Comparison of ENCODE assay signal across 29 mouse cellular contexts in the genomic region with DNA sequence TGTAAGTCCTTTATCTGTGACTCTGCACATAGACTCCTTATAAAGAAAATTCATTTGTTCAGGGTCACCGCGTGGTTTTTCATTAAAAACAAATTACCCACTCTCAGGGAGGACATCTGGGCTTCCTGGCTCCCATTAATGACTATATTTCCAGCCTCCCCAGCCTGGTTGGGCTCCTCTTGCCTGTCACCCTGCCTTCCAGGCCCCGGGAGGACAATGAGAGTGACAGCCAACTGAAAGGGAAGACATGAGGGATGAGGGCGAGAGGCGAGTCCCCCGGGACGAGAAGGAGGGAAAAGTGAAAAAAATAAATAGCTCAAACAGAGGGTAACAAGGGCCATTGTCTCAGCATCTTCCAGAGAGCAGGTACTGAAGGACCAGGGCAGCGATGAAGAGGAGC.
DNase-seq lines count a peak whose midpoint lies in the region; ATAC-seq and TF ChIP-seq lines count a peak whose summit lies in the region.
"Had no signal": no experiment of that assay in that cellular context is flagged by ENCODE, and none has a peak within 500 bp of the region (broad histone marks: within the 10 kb centered on the region; RNA-seq: fewer than 3 reads in every experiment).

No protein-coding gene starts in this region.

- 22% methylated on average over 8 of the region's 8 CpGs for WGBS in hindbrain, embryonic 12.5 days
- WGBS in hindbrain, postnatal 0 days: 24% methylated on average over 8 of the region's 8 CpGs
- 59% methylated on average over 8 of the region's 8 CpGs for WGBS in lung, postnatal 0 days

- H3K4me3 ChIP-seq in hindbrain, embryonic 12.5 days: no peak overlapping the region
- H3K4me3 ChIP-seq in hindbrain, postnatal 0 days (ENCODE audit: low read length): no peak overlapping the region
- no peak overlapping the region for H3K4me3 ChIP-seq in lung, postnatal 0 days (ENCODE audit: low read depth, low read length)
- H3K4me3 ChIP-seq: embryonic facial prominence, embryonic 12.5 days; gastrocnemius, adult 2 months; heart, adult 2 months; heart, embryonic 13.5 days; kidney, embryonic 15.5 days; limb, embryonic 12.5 days; liver, embryonic 15.5 days; midbrain, embryonic 13.5 days had no signal

- no peak overlapping the region for H3K9ac ChIP-seq in hindbrain, embryonic 12.5 days
- no peak overlapping the region for H3K9ac ChIP-seq in hindbrain, postnatal 0 days (replicated peaks; ENCODE audit: low read length)
- no peak overlapping the region for H3K9ac ChIP-seq in lung, postnatal 0 days (replicated peaks; ENCODE audit: low read depth)
- H3K9ac ChIP-seq: embryonic facial prominence, embryonic 12.5 days; heart, embryonic 13.5 days; kidney, embryonic 15.5 days; limb, embryonic 12.5 days; liver, embryonic 15.5 days; lung, embryonic 14.5 days; midbrain, embryonic 13.5 days had no signal

- no peak for DNase-seq in hindbrain, postnatal 0 days (ENCODE audit: low spot score)
- DNase-seq in embryo, embryonic 10 days (ENCODE audit: low spot score): peak; percentile 45
- DNase-seq in embryo, embryonic 9.5 days (ENCODE audit: extremely low spot score): peak; percentile 20
- DNase-seq in retina, postnatal 1 day: peak; percentile 41
- no peak for DNase-seq in lung, postnatal 0 days (ENCODE audit: low spot score)
- no peak for DNase-seq in thymus, postnatal 36 days
- DNase-seq: adrenal gland, postnatal 14 days; cerebellum, adult 11-12 months; cerebellum, adult 9-11 months; gastrocnemius, adult 2 months; gastrocnemius, postnatal 36 days; heart, adult 2 months; heart, postnatal 10 days; kidney, adult 18-20 months; kidney, postnatal 25 days; lung, embryonic 14.5 days; right cerebral cortex, postnatal 4 days; thymus, adult 18-20 months; thymus, postnatal 4 days had no signal

- 0 out of 2 replicates have a peak overlapping the region, but pooled peaks have one; percentile 3 for H3K4me2 ChIP-seq in hindbrain, embryonic 12.5 days (replicated peaks)
- no peak overlapping the region for H3K4me2 ChIP-seq in hindbrain, postnatal 0 days (ENCODE audit: low read depth, low read length)
- no peak overlapping the region for H3K4me2 ChIP-seq in lung, postnatal 0 days (replicated peaks; ENCODE audit: low read depth, low read length)
- H3K4me2 ChIP-seq: embryonic facial prominence, embryonic 12.5 days; heart, embryonic 13.5 days; kidney, embryonic 15.5 days; limb, embryonic 12.5 days; liver, embryonic 15.5 days; lung, embryonic 14.5 days; midbrain, embryonic 13.5 days had no signal

- H3K9me3 ChIP-seq in hindbrain, embryonic 12.5 days (replicated peaks): no peaks in the 10 kb centered on the region
- no peaks in the 10 kb centered on the region for H3K9me3 ChIP-seq in hindbrain, postnatal 0 days (ENCODE audit: low read length)
- no peaks in the 10 kb centered on the region for H3K9me3 ChIP-seq in lung, postnatal 0 days (ENCODE audit: low read length)
- H3K9me3 ChIP-seq: embryonic facial prominence, embryonic 12.5 days; heart, embryonic 13.5 days; kidney, embryonic 15.5 days; limb, embryonic 12.5 days; liver, embryonic 15.5 days; midbrain, embryonic 13.5 days had no signal

- no peak for TF ChIP-seq EP300 in lung, postnatal 0 days (IDR thresholded peaks at IDR 0.05)

- ATAC-seq in hindbrain, embryonic 12.5 days (ENCODE audit: low FRiP score): no peak
- ATAC-seq in hindbrain, postnatal 0 days: no peak
- ATAC-seq in lung, postnatal 0 days: no peak
- ATAC-seq: CD4-positive, CD25-positive, alpha-beta regulatory T cell, adult 4 months; forebrain, embryonic 16.5 days; midbrain, embryonic 13.5 days had no signal

- H3K27ac ChIP-seq in hindbrain, embryonic 12.5 days: peak overlapping the region; percentile 70
- no peak overlapping the region for H3K27ac ChIP-seq in hindbrain, postnatal 0 days
- no peak overlapping the region for H3K27ac ChIP-seq in lung, postnatal 0 days (ENCODE audit: low read length)
- H3K27ac ChIP-seq: embryonic facial prominence, embryonic 12.5 days; gastrocnemius, adult 2 months; heart, adult 2 months; heart, embryonic 13.5 days; kidney, embryonic 15.5 days; limb, embryonic 12.5 days; liver, embryonic 15.5 days; midbrain, embryonic 13.5 days; stomach, postnatal 0 days had no signal

- H3K27me3 ChIP-seq in hindbrain, embryonic 12.5 days: peaks cover 35% of the 10 kb centered on the region
- peaks cover 13% of the 10 kb centered on the region; the same call in 1 of the 2 replicates for H3K27me3 ChIP-seq in hindbrain, postnatal 0 days (ENCODE audit: insufficient read depth, low read length)
- H3K27me3 ChIP-seq in lung, postnatal 0 days (replicated peaks; ENCODE audit: insufficient read depth, low read length): no peaks in the 10 kb centered on the region

- peaks cover 37% of the 10 kb centered on the region for H3K4me1 ChIP-seq in hindbrain, embryonic 12.5 days
- peaks cover 18% of the 10 kb centered on the region for H3K4me1 ChIP-seq in hindbrain, postnatal 0 days (ENCODE audit: insufficient read depth, low read length)
- no peaks in the 10 kb centered on the region for H3K4me1 ChIP-seq in lung, postnatal 0 days (ENCODE audit: insufficient read depth, low read depth, low read length)
- H3K4me1 ChIP-seq: liver, embryonic 15.5 days had no signal

- no peaks in the 10 kb centered on the region for H3K36me3 ChIP-seq in hindbrain, embryonic 12.5 days
- no peaks in the 10 kb centered on the region for H3K36me3 ChIP-seq in hindbrain, postnatal 0 days (ENCODE audit: insufficient read depth, low read length)
- H3K36me3 ChIP-seq in lung, postnatal 0 days (ENCODE audit: insufficient read depth, low read length): no peaks in the 10 kb centered on the region
- H3K36me3 ChIP-seq: embryonic facial prominence, embryonic 12.5 days; heart, embryonic 13.5 days; kidney, embryonic 15.5 days; limb, embryonic 12.5 days; liver, embryonic 15.5 days; midbrain, embryonic 13.5 days had no signal

- no peak for TF ChIP-seq CTCF in hindbrain, postnatal 0 days (IDR thresholded peaks at IDR 0.05; ENCODE audit: low read depth)
- no peak for TF ChIP-seq CTCF in lung, postnatal 0 days (IDR thresholded peaks at IDR 0.05)

Comparison
In these comparisons a context has a peak if more than half of its experiments do, and no peak if none do; other contexts are left out.
1. DNase-seq: peak in embryo, embryonic 10 days (single experiment), embryo, embryonic 9.5 days (single experiment) and retina, postnatal 1 day (single experiment); none in hindbrain, postnatal 0 days (single experiment), lung, postnatal 0 days (single experiment) and thymus, postnatal 36 days (0 of 2).